Mouse (Mus musculus) ES-Bruce4 (cell line): ENCODE results near the gene Cdk10.

Experiments used
- CTCF ChIP-seq: IDR thresholded peaks from one replicate; pipeline ENCODE4 v1.8.1; 2011; ENCODE audit warnings: low read depth, low read length
- EP300 ChIP-seq: IDR thresholded peaks from 2 replicates; pipeline ENCODE4 v1.6.1; 2011; ENCODE audit warnings: low read depth, low read length; ENCODE audit not compliant: insufficient read depth
- POLR2A ChIP-seq: IDR thresholded peaks from one replicate; pipeline ENCODE4 v1.8.1; 2011; ENCODE audit warnings: low read length; ENCODE audit not compliant: insufficient read depth

- no peak for TF ChIP-seq POLR2A
- TF ChIP-seq EP300, result no peak
- TF ChIP-seq CTCF, result no peak
These were observed 50.5 kb downstream of the Cdk10 start for GRCm38 (mm10) chr8:123275096-123275495.
